Mouse (Mus musculus) right cerebral cortex, adult 18-20 months (tissue): ENCODE data around the gene Efs.

Experiments
- DNase-seq: peaks from one replicate; pipeline ENCODE4 v3.0.0; 2022; ENCODE audit warnings: mixed read lengths

Efs gene

GRCm38 (mm10) chr14:54866936-54867335 is 59.0 kb downstream of the Efs start:
- DNase-seq: no peak
